Mouse (Mus musculus): Measurements from ENCODE around the gene Vti1a.

GRCm38 (mm10) chr19:55286034-55286433 is 30.1 kb upstream of the Vti1a start:
- TF ChIP-seq POU5F1 (IDR thresholded peaks at IDR 0.05; ENCODE audit: borderline replicate concordance, low read length): no peak
- no peak for TF ChIP-seq CTCF (conservative IDR thresholded peaks at IDR 0.05; ENCODE audit: low read length)
